In the genomic region with DNA sequence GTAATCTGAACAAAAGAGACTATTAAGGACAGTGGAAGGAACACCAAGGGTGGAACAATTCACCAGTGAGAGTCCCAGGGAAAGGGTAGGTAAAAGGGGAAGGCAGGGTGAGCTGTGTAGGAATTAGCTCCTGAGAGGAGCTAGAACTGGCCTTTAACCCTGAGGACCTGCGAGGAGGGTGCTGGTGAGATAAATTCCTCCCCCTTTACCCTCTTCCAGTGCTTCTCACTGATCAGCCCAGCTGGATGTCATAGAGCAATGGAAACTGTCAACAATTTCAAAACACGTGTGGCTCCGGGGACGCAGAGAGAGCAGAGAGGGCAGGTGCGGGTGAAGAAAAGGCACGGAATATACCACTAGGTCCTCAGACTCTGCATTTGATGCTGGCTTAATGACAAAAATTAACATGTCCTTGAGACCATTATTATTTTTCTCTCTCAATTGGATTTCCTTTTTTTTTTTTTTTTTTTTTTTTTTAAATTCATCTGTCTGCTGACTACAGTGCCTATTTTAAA, we compare ENCODE assay signal across 20 mouse cellular contexts.
"Had no signal": no experiment of that assay in that cellular context is flagged by ENCODE, and none has a peak within 500 bp of the region (broad histone marks: within the 10 kb centered on the region; RNA-seq: fewer than 3 reads in every experiment).

No protein-coding gene starts in this region.

- H3K27me3 ChIP-seq: liver, embryonic 13.5 days; midbrain, embryonic 12.5 days had no signal

- H3K4me2 ChIP-seq: liver, embryonic 13.5 days; midbrain, embryonic 12.5 days had no signal

- DNase-seq: kidney, adult 18-20 months; kidney, adult 9 months; kidney, postnatal 14 days; kidney, postnatal 4 days; layer of hippocampus, adult 9-11 months; layer of hippocampus, postnatal 36 days; liver, embryonic 13.5 days; lung, adult 2 months; lung, postnatal 14 days; lung, postnatal 4 days; right cerebral cortex, adult 18-20 months; right cerebral cortex, postnatal 14 days; right cerebral cortex, postnatal 4 days; thymus, adult 2 months; thymus, postnatal 14 days; thymus, postnatal 4 days had no signal

- H3K9ac ChIP-seq: liver, embryonic 13.5 days; midbrain, embryonic 12.5 days had no signal

- H3K36me3 ChIP-seq: liver, embryonic 13.5 days; midbrain, embryonic 12.5 days had no signal

- H3K9me3 ChIP-seq: liver, embryonic 13.5 days; midbrain, embryonic 12.5 days had no signal

- H3K4me1 ChIP-seq: liver, embryonic 13.5 days had no signal

- H3K4me3 ChIP-seq: layer of hippocampus, adult 2 months; left cerebral cortex, adult 2 months; liver, embryonic 13.5 days; midbrain, embryonic 12.5 days had no signal

- H3K27ac ChIP-seq: layer of hippocampus, adult 2 months; left cerebral cortex, adult 2 months; liver, embryonic 13.5 days; midbrain, embryonic 12.5 days; stomach, postnatal 0 days had no signal
